Mouse (Mus musculus) limb, embryonic 12.5 days (tissue): ENCODE data around the gene Epha4. TPM values are rescaled to one million over a fixed set of nuclear protein-coding genes. Genes with fewer than 3 reads are reported as not detected.

Experiments used
- ATAC-seq: fragments of 200-750 bp; cut with Nextera tagmentation; 2 replicates; pipeline ENCODE4 v1.8.0; 2017; ENCODE audit warnings: low read depth, moderate TSS enrichment; ENCODE audit not compliant: insufficient number of reproducible peaks, insufficient read depth, low FRiP score, low TSS enrichment
- H3K27ac ChIP-seq: fragments of 300-500 bp; sonication (generic); 2 replicates; pipeline ENCODE4 v1.5.1; 2016; ENCODE audit warnings: mild to moderate bottlenecking, moderate library complexity
- H3K27me3 ChIP-seq: fragments of 300-500 bp; sonication (generic); 2 replicates; pipeline ENCODE4 v1.6.1; 2016; ENCODE audit warnings: mild to moderate bottlenecking, moderate library complexity
- H3K36me3 ChIP-seq: fragments of 300-500 bp; sonication (generic); 2 replicates; pipeline ENCODE4 v1.6.1; 2016; ENCODE audit warnings: mild to moderate bottlenecking, moderate library complexity
- H3K4me1 ChIP-seq: fragments of 300-500 bp; sonication (generic); replicated peaks from 2 replicates; pipeline ENCODE4 v1.6.1; 2016
- H3K4me2 ChIP-seq: fragments of 300-500 bp; sonication (generic); 2 replicates; pipeline ENCODE4 v1.6.1; 2016; ENCODE audit warnings: mild to moderate bottlenecking, moderate library complexity
- H3K4me3 ChIP-seq: fragments of 300-500 bp; sonication (generic); replicated peaks from 2 replicates; pipeline ENCODE4 v1.5.1; 2016; ENCODE audit warnings: mild to moderate bottlenecking
- H3K9ac ChIP-seq: fragments of 300-500 bp; sonication (generic); replicated peaks from 2 replicates; pipeline ENCODE4 v1.6.1; 2016; ENCODE audit warnings: mild to moderate bottlenecking, moderate library complexity
- H3K9me3 ChIP-seq: fragments of 300-500 bp; sonication (generic); 2 replicates; pipeline ENCODE4 v1.6.1; 2016; ENCODE audit warnings: mild to moderate bottlenecking, moderate library complexity
- WGBS: fragments of 180-500 bp; shearing (Covaris S2); methylation state at CpG from one replicate; pipeline ENCODE4 v1.1.7; 2016; 5-methylcytosine and 5-hydroxymethylcytosine counted together
- polyA plus RNA-seq: library from polyadenylated mRNA; unstranded; fragments of >200 nt; fragmentation: Nextera tagmentation; extraction: Ambion mirVana; gene quantifications from 2 replicates; pipeline ENCODE4 v1.2.1, GENCODE M21; 2016

The Epha4 gene
- polyA plus RNA-seq, 1 experiment from 2014 or later, result 57.7 TPM

GRCm38 (mm10) chr1:77420348-77420747 lies 94.5 kb downstream of the Epha4 start:
- WGBS, result 55% methylated on average over 2 of the region's 2 CpGs
- Histone ChIP-seq H3K9me3 (no peaks in the 10 kb centered on the region), H3K4me2 (no peak overlapping the region), H3K4me1 (peaks cover 27% of the 10 kb centered on the region), H3K36me3 (peaks cover 23% of the 10 kb centered on the region; the same call in 1 of the 2 replicates), H3K4me3 (no peak overlapping the region), H3K27ac (no peak overlapping the region), H3K27me3 (no peaks in the 10 kb centered on the region), H3K9ac (no peak overlapping the region)
- no peak for ATAC-seq

DNA sequence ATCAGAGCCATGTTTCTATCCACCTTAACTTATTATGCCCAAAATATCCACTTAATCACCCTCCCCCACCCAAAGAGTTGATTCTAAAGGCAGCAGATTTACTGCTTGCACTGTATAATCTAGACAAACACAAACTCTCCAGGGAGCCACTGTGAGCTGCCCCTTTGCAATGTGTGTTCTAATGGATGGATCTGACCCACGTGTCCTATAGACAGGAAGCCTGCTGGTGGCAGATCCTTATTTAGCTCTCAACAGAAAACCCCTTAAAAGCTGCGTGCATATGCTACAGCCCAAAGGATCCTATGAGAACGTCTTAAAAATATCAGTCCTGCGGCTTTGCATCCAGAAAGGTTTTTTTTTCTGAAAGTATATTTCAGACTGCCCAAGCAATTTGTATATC lies 98.0 kb downstream of the Epha4 start:
- Histone ChIP-seq H3K27ac (no peak overlapping the region), H3K4me2 (no peak overlapping the region), H3K9me3 (no peaks in the 10 kb centered on the region), H3K36me3 (peaks cover 11% of the 10 kb centered on the region), H3K9ac (no peak overlapping the region), H3K4me3 (no peak overlapping the region), H3K4me1 (peaks cover 18% of the 10 kb centered on the region), H3K27me3 (no peaks in the 10 kb centered on the region)
- 64% methylated on average over 4 of the region's 4 CpGs for WGBS
- ATAC-seq, result no peak

DNA sequence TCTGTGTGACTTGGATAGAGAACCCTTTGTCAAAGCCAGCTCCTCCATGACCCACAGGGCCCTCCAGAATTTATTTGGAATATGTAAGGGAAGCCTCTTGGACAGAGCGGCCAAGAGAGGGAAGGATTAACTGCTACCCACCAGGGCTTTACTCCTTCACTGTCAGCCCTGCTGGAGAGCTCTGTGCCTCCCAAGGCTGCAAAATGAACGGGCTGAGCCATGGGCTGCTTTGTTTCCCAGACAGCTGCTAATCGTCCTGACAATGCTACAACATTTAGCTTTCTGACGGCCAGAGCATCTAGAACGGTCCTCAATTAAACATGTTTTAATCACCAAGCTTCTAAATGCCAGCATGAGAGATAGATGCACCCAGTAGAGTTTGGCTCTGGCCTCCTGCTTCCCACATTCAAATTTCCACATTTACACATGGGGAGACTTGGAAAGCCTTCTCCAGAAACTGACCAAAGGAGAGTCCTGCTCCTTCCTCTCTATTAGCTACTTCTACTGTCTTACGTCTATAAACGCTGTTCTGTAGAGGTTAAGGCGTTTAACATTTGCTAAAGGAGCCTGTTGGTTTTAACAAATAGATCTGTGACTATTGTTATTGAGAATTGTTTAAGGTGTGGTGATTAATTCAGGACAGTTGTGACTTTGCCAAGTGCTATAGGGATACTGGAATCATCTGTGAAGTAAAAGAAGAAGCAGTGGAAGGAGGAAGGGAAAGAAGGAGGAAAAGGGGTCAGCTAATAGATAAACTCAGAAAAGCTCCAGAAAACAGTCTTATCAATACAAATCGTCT lies 101.8 kb downstream of the Epha4 start:
- H3K9ac ChIP-seq, result no peak overlapping the region
- H3K27ac ChIP-seq, result no peak overlapping the region
- no peaks in the 10 kb centered on the region for H3K9me3 ChIP-seq
- no peak overlapping the region for H3K4me3 ChIP-seq
- H3K4me2 ChIP-seq, result no peak overlapping the region
- no peak for ATAC-seq
- H3K27me3 ChIP-seq, result no peaks in the 10 kb centered on the region
- 62% methylated on average over 9 of the region's 9 CpGs for WGBS
- H3K4me1 ChIP-seq, result peaks cover 20% of the 10 kb centered on the region
- H3K36me3 ChIP-seq, result peaks cover 21% of the 10 kb centered on the region

DNA sequence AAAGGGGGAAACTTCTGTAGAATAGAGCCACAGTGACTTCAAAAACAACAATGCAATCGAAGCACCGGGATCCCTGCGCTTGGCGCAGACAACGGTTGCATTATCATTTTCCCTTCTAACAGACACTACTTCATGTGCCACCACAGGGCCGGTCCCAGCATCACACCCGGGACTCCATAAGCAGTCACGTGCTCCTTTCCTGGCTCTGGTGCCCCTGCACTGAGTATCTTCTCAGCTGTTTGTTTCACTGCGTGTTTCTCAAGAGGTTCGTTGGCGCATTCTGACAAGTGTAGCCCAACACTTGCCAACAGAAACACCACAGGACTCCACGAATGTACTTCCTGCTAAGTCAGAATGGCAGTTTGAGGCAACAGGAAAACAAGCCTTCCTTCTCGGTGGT lies 102.6 kb downstream of the Epha4 start:
- Histone ChIP-seq H3K4me2 (no peak overlapping the region), H3K9me3 (no peaks in the 10 kb centered on the region)

GRCm38 (mm10) chr1:77411222-77411621 lies 103.7 kb downstream of the Epha4 start:
- H3K4me3 ChIP-seq, result no peak overlapping the region
- no peaks in the 10 kb centered on the region for H3K27me3 ChIP-seq
- peaks cover 19% of the 10 kb centered on the region for H3K36me3 ChIP-seq
- 100% methylated on average over 4 of the region's 4 CpGs for WGBS
- H3K9me3 ChIP-seq, result no peaks in the 10 kb centered on the region
- H3K27ac ChIP-seq, result no peak overlapping the region
- no peak overlapping the region for H3K9ac ChIP-seq
- H3K4me1 ChIP-seq, result peaks cover 26% of the 10 kb centered on the region
- no peak for ATAC-seq
- no peak overlapping the region for H3K4me2 ChIP-seq

More for the DNA sequence above, 102.6 kb downstream of the Epha4 start:
- H3K27me3 ChIP-seq, result no peaks in the 10 kb centered on the region
- H3K4me3 ChIP-seq, result no peak overlapping the region
- no peak for ATAC-seq
- WGBS, result 87% methylated on average over 13 of the region's 13 CpGs
- no peak overlapping the region for H3K27ac ChIP-seq
- H3K4me1 ChIP-seq, result peaks cover 26% of the 10 kb centered on the region
- H3K36me3 ChIP-seq, result peaks cover 19% of the 10 kb centered on the region
- H3K9ac ChIP-seq, result no peak overlapping the region

DNA sequence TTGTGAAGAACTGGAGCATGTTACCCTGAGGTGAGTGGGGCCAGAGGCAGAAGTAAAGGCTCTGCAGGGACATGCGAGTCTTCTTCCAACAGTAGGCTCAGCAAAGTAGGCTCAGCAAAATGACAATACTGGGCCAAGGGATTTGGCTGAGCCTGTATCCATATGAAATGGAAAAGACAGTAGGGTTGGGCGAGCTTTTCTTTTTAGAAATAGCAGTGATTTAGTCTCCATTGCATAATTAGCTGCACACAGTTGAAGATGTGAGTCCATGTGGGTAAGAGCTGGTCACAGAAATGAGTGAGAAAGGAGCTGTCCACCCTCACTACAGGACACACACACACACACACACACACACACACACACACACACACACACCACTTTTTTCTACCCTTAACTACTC lies 104.2 kb downstream of the Epha4 start:
- Histone ChIP-seq H3K4me3 (no peak overlapping the region), H3K27me3 (no peaks in the 10 kb centered on the region), H3K36me3 (peaks cover 19% of the 10 kb centered on the region), H3K4me1 (peaks cover 26% of the 10 kb centered on the region), H3K9me3 (no peaks in the 10 kb centered on the region), H3K27ac (no peak overlapping the region), H3K4me2 (no peak overlapping the region), H3K9ac (no peak overlapping the region)
- ATAC-seq, result no peak
- 98% methylated on average over 2 of the region's 2 CpGs for WGBS

- H3K4me2 ChIP-seq, result no peak overlapping the region
- peaks cover 19% of the 10 kb centered on the region for H3K36me3 ChIP-seq
- H3K4me1 ChIP-seq, result peaks cover 31% of the 10 kb centered on the region
- no peak for ATAC-seq
- no peak overlapping the region for H3K27ac ChIP-seq
- no peak overlapping the region for H3K9ac ChIP-seq
- H3K27me3 ChIP-seq, result no peaks in the 10 kb centered on the region
- 91% methylated on average over 3 of the region's 3 CpGs for WGBS
- H3K4me3 ChIP-seq, result no peak overlapping the region
- H3K9me3 ChIP-seq, result no peaks in the 10 kb centered on the region
Observed at GRCm38 (mm10) chr1:77410153-77410552, 104.7 kb downstream of the Epha4 start.

- ATAC-seq, result no peak
- 94% methylated on average over 8 of the region's 8 CpGs for WGBS
- Histone ChIP-seq H3K9ac (no peak overlapping the region), H3K4me1 (peaks cover 38% of the 10 kb centered on the region), H3K9me3 (no peaks in the 10 kb centered on the region), H3K36me3 (peaks cover 19% of the 10 kb centered on the region), H3K4me3 (no peak overlapping the region), H3K27me3 (no peaks in the 10 kb centered on the region), H3K4me2 (no peak overlapping the region), H3K27ac (no peak overlapping the region)
Observed at GRCm38 (mm10) chr1:77409509-77409908, 105.4 kb downstream of the Epha4 start.

DNA sequence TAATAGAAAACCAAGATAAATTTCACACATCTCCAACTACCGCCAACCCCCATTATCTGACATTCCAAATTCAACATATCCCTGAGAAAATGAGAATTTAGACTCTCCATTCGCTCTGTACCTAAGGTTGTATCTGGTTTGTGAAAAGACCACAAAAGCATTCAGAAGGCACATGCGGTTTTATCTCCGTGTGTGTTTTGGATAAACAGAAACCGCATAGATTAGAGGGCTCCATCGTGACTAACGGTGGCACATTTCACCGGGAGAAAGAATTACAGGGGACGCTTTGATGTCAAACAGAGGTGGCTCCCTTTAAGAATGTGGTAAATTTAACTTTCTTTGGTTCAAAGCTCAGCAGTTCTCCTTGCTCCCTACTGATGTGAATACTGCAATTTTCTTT lies 107.5 kb downstream of the Epha4 start:
- Histone ChIP-seq H3K27ac (no peak overlapping the region), H3K27me3 (no peaks in the 10 kb centered on the region), H3K4me3 (no peak overlapping the region), H3K4me1 (peaks cover 58% of the 10 kb centered on the region), H3K36me3 (peaks cover 17% of the 10 kb centered on the region), H3K9ac (no peak overlapping the region), H3K9me3 (no peaks in the 10 kb centered on the region), H3K4me2 (no peak overlapping the region)
- no peak for ATAC-seq
- WGBS, result 22% methylated on average over 9 of the region's 9 CpGs

- Histone ChIP-seq H3K36me3 (peaks cover 14% of the 10 kb centered on the region; the same call in 1 of the 2 replicates), H3K27me3 (no peaks in the 10 kb centered on the region), H3K4me2 (no peak overlapping the region), H3K27ac (no peak overlapping the region), H3K4me1 (peaks cover 64% of the 10 kb centered on the region), H3K4me3 (no peak overlapping the region), H3K9me3 (no peaks in the 10 kb centered on the region), H3K9ac (no peak overlapping the region)
- no peak for ATAC-seq
- WGBS, result 67% methylated on average over 9 of the region's 9 CpGs
Observed at GRCm38 (mm10) chr1:77406631-77407030, 108.3 kb downstream of the Epha4 start.

DNA sequence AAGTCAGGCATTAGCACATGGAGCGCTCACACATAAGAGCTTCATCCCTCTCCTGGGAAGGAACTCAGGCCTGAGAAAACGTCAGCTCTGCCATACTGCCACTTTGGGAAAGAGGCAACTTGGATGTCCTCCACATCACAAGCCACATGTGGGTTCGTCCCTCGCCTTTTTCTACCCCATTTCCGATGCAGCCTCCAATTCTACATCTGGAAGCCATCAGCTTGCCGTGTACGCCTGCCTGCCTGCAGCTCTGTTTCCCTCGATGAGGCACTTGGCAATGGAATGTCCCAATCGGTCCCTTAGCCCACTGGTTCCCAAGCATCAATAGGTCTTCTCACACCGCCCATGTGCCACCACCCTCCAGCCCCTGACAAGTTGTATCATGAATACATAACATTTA lies 110.4 kb downstream of the Epha4 start:
- Histone ChIP-seq H3K4me1 (peaks cover 66% of the 10 kb centered on the region), H3K36me3 (peaks cover 11% of the 10 kb centered on the region), H3K27me3 (no peaks in the 10 kb centered on the region), H3K9ac (no peak overlapping the region), H3K9me3 (no peaks in the 10 kb centered on the region), H3K4me3 (no peak overlapping the region), H3K4me2 (no peak overlapping the region), H3K27ac (no peak overlapping the region)
- WGBS, result 20% methylated on average over 10 of the region's 10 CpGs
- ATAC-seq, result no peak

- Histone ChIP-seq H3K4me2 (no peak overlapping the region), H3K4me3 (no peak overlapping the region), H3K27me3 (no peaks in the 10 kb centered on the region), H3K9ac (no peak overlapping the region), H3K36me3 (peaks cover 27% of the 10 kb centered on the region), H3K27ac (0 out of 2 replicates have a peak overlapping the region, but pooled peaks have one; percentile 29), H3K4me1 (peaks cover 60% of the 10 kb centered on the region), H3K9me3 (no peaks in the 10 kb centered on the region)
- WGBS, result 67% methylated on average over 4 of the region's 4 CpGs
- ATAC-seq, result no peak
Observed at GRCm38 (mm10) chr1:77402942-77403341, 111.9 kb downstream of the Epha4 start.
